ENCODE assay signal across 7 mouse cellular contexts in genomic region chr4:57675387-57675786, GRCm38 (mm10). TPM values are rescaled to one million over a fixed set of nuclear protein-coding genes. Genes with fewer than 3 reads are reported as not detected.
DNase-seq lines count a peak whose midpoint lies in the region; ATAC-seq and TF ChIP-seq lines count a peak whose summit lies in the region.

No protein-coding gene starts in this region.

- TF ChIP-seq POLR2A in testis, adult 2 months (IDR thresholded peaks at IDR 0.05; ENCODE audit: control insufficient read depth, low read depth, low read length) = no peak

- H3K4me3 ChIP-seq in forebrain, embryonic 15.5 days = 0 out of 2 replicates have a peak overlapping the region, but pooled peaks have one; percentile 18
- no peak overlapping the region for H3K4me3 ChIP-seq in limb, embryonic 11.5 days (ENCODE audit: low read depth, low read length)
- H3K4me3 ChIP-seq in midbrain, embryonic 11.5 days (ENCODE audit: low read depth, low read length) = no peak overlapping the region
- H3K4me3 ChIP-seq in testis, adult 2 months (ENCODE audit: control insufficient read depth, low read depth, low read length) = peak overlapping the region; percentile 7; the same call in 1 of the 2 replicates

- ATAC-seq in forebrain, embryonic 15.5 days (replicated peaks) = peak; percentile 24; the same call in 1 of the 2 replicates
- ATAC-seq in hematopoietic stem cell, adult 5-6 weeks (replicated peaks in 1 of 2; ENCODE audit: insufficient read depth in 1 of 2, low FRiP score in 2 of 2, low TSS enrichment in 1 of 2, low read depth in 1 of 2, poor library complexity in 2 of 2, severe bottlenecking in 2 of 2) = peak; percentile 52 to 55
- peak; percentile 68 for ATAC-seq in limb, embryonic 11.5 days (ENCODE audit: insufficient number of reproducible peaks, low FRiP score, low TSS enrichment, low read depth)
- ATAC-seq in midbrain, embryonic 11.5 days (ENCODE audit: low FRiP score) = peak; percentile 59

- no peaks in the 10 kb centered on the region for H3K9me3 ChIP-seq in forebrain, embryonic 15.5 days
- H3K9me3 ChIP-seq in limb, embryonic 11.5 days (ENCODE audit: control insufficient read depth, low read length) = no peaks in the 10 kb centered on the region
- H3K9me3 ChIP-seq in midbrain, embryonic 11.5 days (ENCODE audit: control insufficient read depth, low read length) = no peaks in the 10 kb centered on the region

- TF ChIP-seq CTCF in testis, adult 2 months (IDR thresholded peaks at IDR 0.05; ENCODE audit: control insufficient read depth, insufficient read depth, insufficient replicate concordance, low read depth, low read length) = no peak

- WGBS in forebrain, embryonic 15.5 days = 4% methylated on average over 13 of the region's 13 CpGs
- 6% methylated on average over 13 of the region's 13 CpGs for WGBS in limb, embryonic 11.5 days
- WGBS in midbrain, embryonic 11.5 days = 4% methylated on average over 13 of the region's 13 CpGs

- DNase-seq in brain, adult 2 months (ENCODE audit: low read depth, low spot score) = peak; percentile 35
- peak; percentile 77 for DNase-seq in limb, embryonic 11.5 days (ENCODE audit: low spot score)
- peak; percentile 88 for DNase-seq in midbrain, embryonic 11.5 days (ENCODE audit: low spot score, missing footprints)
- no peak for DNase-seq in left cerebral cortex, postnatal 14 days (ENCODE audit: low spot score in 2 of 2)

- no peak overlapping the region for H3K9ac ChIP-seq in forebrain, embryonic 15.5 days (replicated peaks)
- H3K9ac ChIP-seq in limb, embryonic 11.5 days (ENCODE audit: low read length) = 0 out of 2 replicates have a peak overlapping the region, but pooled peaks have one; percentile 32
- peak overlapping the region; percentile 24; the same call in 1 of the 2 replicates for H3K9ac ChIP-seq in midbrain, embryonic 11.5 days (ENCODE audit: low read length)

- no peaks in the 10 kb centered on the region for H3K27me3 ChIP-seq in forebrain, embryonic 15.5 days
- no peaks in the 10 kb centered on the region for H3K27me3 ChIP-seq in limb, embryonic 11.5 days (ENCODE audit: control insufficient read depth, insufficient read depth, low read length)
- no peaks in the 10 kb centered on the region for H3K27me3 ChIP-seq in midbrain, embryonic 11.5 days (ENCODE audit: control insufficient read depth, insufficient read depth, low read length)
- no peaks in the 10 kb centered on the region for H3K27me3 ChIP-seq in testis, adult 2 months (ENCODE audit: control insufficient read depth, insufficient read depth, low read length)

- H3K4me1 ChIP-seq in forebrain, embryonic 15.5 days = peaks cover 8% of the 10 kb centered on the region; the same call in 1 of the 2 replicates
- H3K4me1 ChIP-seq in limb, embryonic 11.5 days (ENCODE audit: control insufficient read depth, insufficient read depth, low read length) = peaks cover 27% of the 10 kb centered on the region
- H3K4me1 ChIP-seq in midbrain, embryonic 11.5 days (ENCODE audit: control insufficient read depth, insufficient read depth, low read length) = peaks cover 4% of the 10 kb centered on the region; the same call in 1 of the 2 replicates
- H3K4me1 ChIP-seq in testis, adult 2 months (ENCODE audit: control insufficient read depth, insufficient read depth, low read length) = peaks cover 18% of the 10 kb centered on the region

- no peaks in the 10 kb centered on the region for H3K36me3 ChIP-seq in forebrain, embryonic 15.5 days
- H3K36me3 ChIP-seq in limb, embryonic 11.5 days (ENCODE audit: control insufficient read depth, insufficient read depth, low read length) = no peaks in the 10 kb centered on the region
- H3K36me3 ChIP-seq in midbrain, embryonic 11.5 days (ENCODE audit: control insufficient read depth, insufficient read depth, low read length) = no peaks in the 10 kb centered on the region
- no peaks in the 10 kb centered on the region for H3K36me3 ChIP-seq in testis, adult 2 months (ENCODE audit: control insufficient read depth, insufficient read depth, low read length)

- no peak overlapping the region for H3K27ac ChIP-seq in forebrain, embryonic 15.5 days (replicated peaks)
- H3K27ac ChIP-seq in limb, embryonic 11.5 days (replicated peaks; ENCODE audit: low read depth, low read length) = peak overlapping the region; percentile 58; the same call in 1 of the 2 replicates
- H3K27ac ChIP-seq in midbrain, embryonic 11.5 days (ENCODE audit: low read depth, low read length) = no peak overlapping the region
- no peak overlapping the region for H3K27ac ChIP-seq in testis, adult 2 months (ENCODE audit: control insufficient read depth, insufficient read depth, low read depth, low read length)

- H3K4me2 ChIP-seq in forebrain, embryonic 15.5 days (replicated peaks) = peak overlapping the region; percentile 33
- H3K4me2 ChIP-seq in limb, embryonic 11.5 days (ENCODE audit: low read depth, severe bottlenecking) = peak overlapping the region; percentile 36; the same call in 1 of the 2 replicates
- peak overlapping the region; percentile 38 for H3K4me2 ChIP-seq in midbrain, embryonic 11.5 days

- intact Hi-C loops in left cerebral cortex, postnatal 14 days (cut with DNase I) = no loop called here

RNA-seq across cellular contexts. Expression of gene Akap2, which starts 42.1 kb away (rescaled TPM):
- polyA plus RNA-seq in forebrain, embryonic 15.5 days (2015; fragmentation: Nextera tagmentation; extraction: Ambion mirVana) = 6.1 and 6.5 TPM in 2 replicates
- under 0.01 TPM in 1 of 2 replicates, not detected in the other for total RNA-seq in hematopoietic stem cell, adult 5-6 weeks (2017)
- polyA plus RNA-seq in limb, embryonic 11.5 days (2014; fragmentation: Nextera tagmentation; extraction: Ambion mirVana) = 32.8 and 36.5 TPM in 2 replicates
- polyA plus RNA-seq in midbrain, embryonic 11.5 days (2014; fragmentation: Nextera tagmentation; extraction: Ambion mirVana) = 17.9 and 18.9 TPM in 2 replicates
- 18.1 and 21.0 TPM in 2 replicates for polyA plus RNA-seq in testis, adult 2 months (2012; rRNA removed)
- total RNA-seq in left cerebral cortex, postnatal 14 days (2021) = 10 to 100 TPM; 34.4 to 39.5 TPM

Comparison
In these comparisons a context has a peak if more than half of its experiments do, and no peak if none do; other contexts are left out.
1. DNase-seq: peak in brain, adult 2 months (single experiment), limb, embryonic 11.5 days (single experiment) and midbrain, embryonic 11.5 days (single experiment); none in left cerebral cortex, postnatal 14 days (0 of 2).
2. H3K4me3 ChIP-seq: peak in forebrain, embryonic 15.5 days (single experiment) and testis, adult 2 months (single experiment); none in limb, embryonic 11.5 days (single experiment) and midbrain, embryonic 11.5 days (single experiment).
3. Peak in every context shown above with its lines, with median percentiles within 50 percentile points of each other: ATAC-seq and H3K4me2 ChIP-seq.